Mouse (Mus musculus) thymus, adult 2 months (tissue): Measurements from ENCODE around the gene Tex10. TPM values are rescaled to one million over a fixed set of nuclear protein-coding genes. Genes with fewer than 3 reads are reported as not detected.
"Not testable (repeated sequence)": the region's sequence is repeated elsewhere in the genome, so short reads cannot be mapped to it uniquely, and the experiment has no call there.

ENCODE experiments used
- DNase-seq: peaks from one replicate; pipeline ENCODE4 v3.0.0; 2021
- H3K27ac ChIP-seq: fragments of 200-500 bp; 2 replicates; pipeline ENCODE4 v1.5.1; 2012; ENCODE audit warnings: low read length, control low read depth; ENCODE audit not compliant: control insufficient read depth, insufficient read depth
- H3K27me3 ChIP-seq: fragments of 200-500 bp; 2 replicates; pipeline ENCODE4 v1.6.1; 2012; ENCODE audit warnings: mild to moderate bottlenecking, low read length, moderate library complexity, mixed read lengths; ENCODE audit not compliant: control insufficient read depth, insufficient read depth
- H3K36me3 ChIP-seq: fragments of 200-500 bp; 2 replicates; pipeline ENCODE4 v1.6.1; 2012; ENCODE audit warnings: mild to moderate bottlenecking, low read length, moderate library complexity; ENCODE audit not compliant: control insufficient read depth, insufficient read depth
- H3K4me1 ChIP-seq: fragments of 200-500 bp; replicated peaks from 2 replicates; pipeline ENCODE4 v1.6.1; 2012; ENCODE audit warnings: low read length; ENCODE audit not compliant: control insufficient read depth, insufficient read depth
- H3K4me3 ChIP-seq: fragments of 200-500 bp; 2 replicates; pipeline ENCODE4 v1.5.1; 2012; ENCODE audit warnings: mild to moderate bottlenecking, low read length, control low read depth, moderate library complexity; ENCODE audit not compliant: control insufficient read depth, insufficient read depth
- CTCF ChIP-seq: fragments of 200-500 bp; IDR thresholded peaks from 2 replicates; pipeline ENCODE4 v1.5.1; 2012; ENCODE audit warnings: mild to moderate bottlenecking, control low read depth, low read length, moderate library complexity, borderline replicate concordance; ENCODE audit not compliant: control insufficient read depth, poor library complexity, insufficient read depth; ENCODE audit errors: extremely low read depth
- POLR2A ChIP-seq: fragments of 200-500 bp; IDR thresholded peaks from 2 replicates; pipeline ENCODE4 v1.6.1; 2012; ENCODE audit warnings: mild to moderate bottlenecking, low read length, control low read depth, moderate library complexity; ENCODE audit not compliant: control insufficient read depth, poor library complexity, insufficient read depth; ENCODE audit errors: extremely low read depth
- WGBS: fragments of 180-500 bp; shearing (Covaris S2); methylation state at CpG from one replicate; pipeline ENCODE4 v1.1.7; 2018; 5-methylcytosine and 5-hydroxymethylcytosine counted together
- polyA plus RNA-seq: library from polyadenylated mRNA; depleted of rRNA; stranded (reverse); fragments of >200 nt; gene quantifications from 2 replicates; pipeline ENCODE4 v1.2.3, GENCODE M21; 2012; rRNA removed

The Tex10 gene
- polyA plus RNA-seq, 1 experiment: 22.3 TPM

GRCm38 (mm10) chr4:48407350-48408039 is 65.8 kb downstream of the Tex10 start:
- Histone ChIP-seq H3K27ac (no peak overlapping the region), H3K27me3 (no peaks in the 10 kb centered on the region), H3K36me3 (no peaks in the 10 kb centered on the region), H3K4me3 (no peak overlapping the region), H3K4me1 (no peaks in the 10 kb centered on the region)
- peak; percentile 48 for DNase-seq
- WGBS: 81% methylated on average over 18 of the region's 18 CpGs
- TF ChIP-seq POLR2A (no peak), CTCF (no peak)

- DNase-seq, H3K27me3 ChIP-seq, H3K27ac ChIP-seq, H3K4me3 ChIP-seq, H3K36me3 ChIP-seq, H3K4me1 ChIP-seq: not testable (repeated sequence)
- 95% methylated on average over 10 of the region's 10 CpGs for WGBS
Measured at GRCm38 (mm10) chr4:48405724-48406491, 67.4 kb downstream of the Tex10 start.

GRCm38 (mm10) chr4:48403066-48403640 is 70.1 kb downstream of the Tex10 start:
- H3K4me3 ChIP-seq: no peak overlapping the region
- H3K27me3 ChIP-seq: no peaks in the 10 kb centered on the region
- H3K36me3 ChIP-seq: no peaks in the 10 kb centered on the region
- WGBS: 95% methylated on average over 16 of the region's 16 CpGs
- TF ChIP-seq POLR2A: no peak
- no peak for TF ChIP-seq CTCF
- DNase-seq: no peak
- no peak overlapping the region for H3K27ac ChIP-seq
- H3K4me1 ChIP-seq: no peaks in the 10 kb centered on the region

GRCm38 (mm10) chr4:48396949-48397348 is 76.3 kb downstream of the Tex10 start:
- no peaks in the 10 kb centered on the region for H3K36me3 ChIP-seq
- DNase-seq: no peak
- 97% methylated on average over 3 of the region's 3 CpGs for WGBS
- H3K4me3 ChIP-seq: no peak overlapping the region
- no peak for TF ChIP-seq POLR2A
- TF ChIP-seq CTCF: no peak
- no peaks in the 10 kb centered on the region for H3K4me1 ChIP-seq
- H3K27me3 ChIP-seq: no peaks in the 10 kb centered on the region
- no peak overlapping the region for H3K27ac ChIP-seq

GRCm38 (mm10) chr4:48382506-48382905 is 90.8 kb downstream of the Tex10 start:
- no peaks in the 10 kb centered on the region for H3K27me3 ChIP-seq
- no peak overlapping the region for H3K4me3 ChIP-seq
- H3K27ac ChIP-seq: no peak overlapping the region
- TF ChIP-seq POLR2A: no peak
- TF ChIP-seq CTCF: no peak
- H3K4me1 ChIP-seq: no peaks in the 10 kb centered on the region
- WGBS: 96% methylated on average over 5 of the region's 5 CpGs
- no peaks in the 10 kb centered on the region for H3K36me3 ChIP-seq
- DNase-seq: no peak

- TF ChIP-seq POLR2A: no peak
- no peak for TF ChIP-seq CTCF
- Histone ChIP-seq H3K36me3 (no peaks in the 10 kb centered on the region), H3K27ac (no peak overlapping the region), H3K27me3 (no peaks in the 10 kb centered on the region), H3K4me3 (no peak overlapping the region), H3K4me1 (no peaks in the 10 kb centered on the region)
- peak; percentile 56 for DNase-seq
- 18% methylated on average over 2 of the region's 2 CpGs for WGBS
Measured at GRCm38 (mm10) chr4:48380940-48381339, 92.3 kb downstream of the Tex10 start.

Other genes with a start within 250 kb of the Tex10 start
- gene Erp44, start 193.9 kb downstream of the Tex10 start, polyA plus RNA-seq: 10.8 and 11.5 TPM in 2 replicates
- gene Invs, start 193.7 kb downstream of the Tex10 start, polyA plus RNA-seq: 3.6 and 3.9 TPM in 2 replicates
- 1.2 and 1.7 TPM in 2 replicates for gene Msantd3, start 66.5 kb upstream of the Tex10 start, polyA plus RNA-seq
- gene Tmeff1, start 111.7 kb upstream of the Tex10 start, polyA plus RNA-seq: 1.2 and 1.3 TPM in 2 replicates
- 0.63 TPM in 1 of 2 replicates, not detected in the other for gene Cavin4, start 190.1 kb upstream of the Tex10 start, polyA plus RNA-seq